Mouse (Mus musculus) CH12F3 (cell line): ENCODE measurements at regions not wholly inside any gene's neighbourhood (a gene's known extent, or its start where the extent isn't known, plus 50 kb on each side); places are given as distances from the start of the nearest gene placed in this dataset.

Experiments
- in situ Hi-C: fragments of 300-500 bp; cut with MboI; formaldehyde crosslinking; loops from 2 replicates; pipeline ENCODE4 v1.14.3; 2020; ENCODE audit warnings: low sequenced_read_pairs

- in situ Hi-C loops = no loop called here
These were observed 208.9 kb upstream of the Meis1 start for GRCm38 (mm10) chr11:19227716-19228115.

DNA sequence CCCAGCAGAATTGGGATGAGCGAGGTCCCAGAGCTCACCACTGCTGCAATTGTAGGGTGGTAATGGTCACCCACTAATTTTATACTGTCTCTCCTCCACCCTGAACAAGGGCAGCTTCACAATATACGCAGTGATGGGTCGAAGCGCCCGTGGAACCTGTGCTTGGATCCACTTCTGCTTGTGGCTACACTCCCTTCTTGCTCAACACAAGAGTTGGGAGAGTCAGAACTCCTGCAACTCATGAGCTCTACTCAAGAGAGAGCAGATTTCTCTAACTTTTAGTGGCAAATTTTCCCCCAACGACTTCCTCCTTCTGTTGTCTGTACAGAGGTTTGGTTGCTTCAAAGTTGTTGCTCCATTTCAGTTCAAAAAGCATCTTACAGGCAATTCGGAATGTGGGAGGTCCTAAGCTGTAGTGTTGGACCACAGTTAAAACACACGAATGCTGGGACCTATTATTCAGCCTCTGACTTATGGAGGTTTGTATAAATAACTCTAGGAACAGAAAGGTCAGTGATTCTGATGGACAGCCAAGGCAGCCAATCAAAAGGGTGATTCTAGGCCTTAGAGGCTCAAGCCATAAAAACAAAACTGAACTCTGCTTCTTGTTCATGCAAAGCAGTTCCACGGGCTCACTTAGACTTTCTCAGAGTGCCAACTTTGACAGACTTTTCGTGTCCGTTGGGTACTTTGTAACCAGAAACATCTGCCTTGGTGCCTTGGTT is 227.8 kb upstream of the Meis1 start:
- in situ Hi-C loops = no loop called here

DNA sequence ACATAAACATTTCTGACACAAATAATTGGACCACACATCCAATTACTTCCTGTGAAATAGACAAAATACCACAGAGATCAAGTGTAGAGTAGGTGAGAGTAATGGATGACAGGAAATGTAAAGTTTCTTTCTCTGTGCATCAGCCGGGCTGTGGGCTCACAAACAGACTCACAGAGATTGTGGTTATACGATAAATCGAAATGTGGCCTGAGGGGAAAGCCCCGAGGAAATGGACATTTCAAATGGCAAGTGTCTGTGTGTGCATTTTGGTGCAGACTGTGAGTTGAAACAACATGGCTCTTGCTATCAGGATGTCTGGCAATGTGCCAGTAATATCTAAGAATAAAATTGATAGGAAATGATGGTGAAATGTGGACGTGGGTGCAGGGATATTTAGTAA is 234.8 kb upstream of the Meis1 start:
- in situ Hi-C loops = no loop called here

GRCm38 (mm10) chr11:19254183-19254582 is 235.4 kb upstream of the Meis1 start:
- in situ Hi-C loops = no loop called here

DNA sequence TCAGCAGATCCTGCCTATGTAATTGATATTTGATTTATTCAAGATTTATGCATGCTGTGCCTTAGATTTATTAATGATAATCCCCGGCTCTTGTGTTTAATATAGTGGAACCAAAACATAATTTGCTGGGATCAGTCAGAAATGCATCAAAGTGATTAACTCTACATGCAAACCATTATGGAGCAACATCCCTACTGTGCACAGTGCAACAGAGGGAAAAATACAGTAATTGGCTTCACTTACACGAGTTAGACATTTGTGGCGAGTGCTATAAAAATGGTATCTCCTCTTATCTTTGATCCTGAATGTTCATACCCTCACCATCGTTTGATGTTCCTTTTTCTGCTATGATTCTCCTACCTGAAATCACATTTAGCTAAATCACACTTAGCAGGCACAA is 238.8 kb upstream of the Meis1 start:
- in situ Hi-C loops = no loop called here

GRCm38 (mm10) chr11:19262832-19263231 is 244.0 kb upstream of the Meis1 start:
- in situ Hi-C loops = no loop called here

DNA sequence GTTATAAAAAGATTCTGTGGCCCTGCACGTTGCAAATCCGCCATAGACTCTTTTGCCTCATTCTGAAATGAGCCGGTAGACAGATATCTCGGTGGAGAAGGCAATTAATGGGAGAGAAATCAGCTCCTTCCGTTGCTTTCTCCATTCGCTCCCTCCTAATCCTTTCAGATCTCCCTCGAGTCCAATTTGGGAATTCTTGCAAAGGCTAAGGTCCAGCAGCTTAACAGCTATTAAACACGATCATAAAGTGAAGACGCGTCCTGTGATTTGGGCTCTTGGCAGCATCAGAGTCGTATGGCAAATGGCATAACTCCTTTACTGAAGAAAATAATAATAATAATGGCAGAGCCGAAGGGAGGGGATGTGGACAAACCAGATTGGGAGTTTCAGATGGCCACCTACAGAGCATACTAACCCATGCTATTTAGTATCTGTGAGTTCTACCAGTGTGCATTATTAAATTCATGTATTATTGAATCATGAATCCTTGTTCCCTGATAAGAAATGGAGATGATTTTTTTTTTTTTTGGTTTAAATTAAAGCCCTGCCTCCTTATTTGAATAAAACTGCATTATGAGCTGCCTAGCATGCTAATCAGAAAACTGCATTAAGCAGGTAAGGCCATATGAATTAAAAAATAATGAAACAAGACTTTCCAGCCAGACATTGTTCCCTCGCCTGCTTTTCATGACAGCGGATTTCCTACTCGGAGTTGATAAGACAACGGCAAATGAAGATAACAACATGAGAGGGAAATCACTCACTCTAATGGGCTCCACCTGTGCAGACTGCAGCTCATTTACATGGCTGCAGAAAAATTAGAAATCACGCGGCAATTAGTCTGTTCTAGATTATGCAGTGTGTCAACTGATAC is 246.2 kb upstream of the Meis1 start:
- in situ Hi-C loops = no loop called here

GRCm38 (mm10) chr11:19265672-19265972 is 246.8 kb upstream of the Meis1 start:
- in situ Hi-C loops = no loop called here

DNA sequence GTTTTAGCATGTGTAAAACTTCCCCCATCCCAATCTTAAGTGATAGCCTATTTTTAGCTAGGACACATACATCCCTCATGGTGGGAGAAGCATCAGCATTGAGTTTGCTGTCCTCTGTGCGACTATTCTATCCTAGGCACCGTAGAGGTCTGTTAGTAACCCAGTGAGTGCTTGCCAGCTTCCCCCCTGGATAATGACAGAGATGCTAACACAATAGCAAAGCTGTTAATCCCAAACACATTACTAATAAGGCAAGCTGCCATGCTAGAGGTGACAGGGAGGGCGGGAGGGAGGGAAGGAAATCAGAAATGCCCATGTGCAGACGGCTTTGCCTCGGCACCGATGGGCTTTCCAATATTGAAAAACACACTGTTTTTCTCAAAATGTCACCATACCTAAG is 272.2 kb upstream of the Meis1 start:
- in situ Hi-C loops = no loop called here

DNA sequence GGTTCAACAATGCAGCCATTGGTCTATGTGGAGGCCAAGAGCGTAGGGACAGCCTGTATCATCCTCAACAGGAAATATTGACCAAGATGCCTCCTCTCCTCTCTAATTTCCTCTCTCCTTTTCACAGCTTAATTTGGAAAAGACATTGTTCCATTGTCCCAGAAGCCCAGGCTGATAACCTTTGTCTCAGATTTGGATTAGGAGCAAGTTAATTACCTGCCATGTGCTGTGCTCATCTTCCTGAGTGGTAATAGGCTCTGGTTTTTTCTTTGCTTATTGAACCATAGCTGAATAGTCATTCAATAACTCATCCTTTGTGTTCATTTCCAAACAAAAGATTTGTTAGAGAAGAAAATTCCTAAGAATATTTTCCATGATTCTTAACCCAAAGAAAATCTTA is 280.6 kb upstream of the Meis1 start:
- in situ Hi-C loops = no loop called here

DNA sequence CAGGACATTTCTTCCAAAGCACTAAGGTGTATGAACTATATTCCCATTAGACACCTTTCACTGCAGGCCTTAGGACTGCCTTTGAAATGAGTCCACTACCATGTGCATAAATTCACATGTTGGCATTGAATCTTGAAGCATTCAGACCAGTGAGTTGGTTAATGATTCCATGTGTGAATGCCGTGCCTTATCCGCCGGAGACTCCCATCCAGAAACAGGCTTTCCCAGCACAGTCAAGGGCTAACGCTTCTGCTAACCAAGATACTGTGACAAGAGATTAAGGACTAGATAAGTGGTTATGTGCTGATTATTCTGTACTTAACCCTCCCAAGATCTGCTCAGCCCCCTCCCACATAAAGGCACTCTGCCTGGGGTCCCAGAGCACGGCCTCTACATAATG is 287.9 kb upstream of the Meis1 start:
- in situ Hi-C loops = no loop called here

GRCm38 (mm10) chr11:19330685-19331239 is 312.0 kb upstream of the Meis1 start:
- in situ Hi-C loops = no loop called here

DNA sequence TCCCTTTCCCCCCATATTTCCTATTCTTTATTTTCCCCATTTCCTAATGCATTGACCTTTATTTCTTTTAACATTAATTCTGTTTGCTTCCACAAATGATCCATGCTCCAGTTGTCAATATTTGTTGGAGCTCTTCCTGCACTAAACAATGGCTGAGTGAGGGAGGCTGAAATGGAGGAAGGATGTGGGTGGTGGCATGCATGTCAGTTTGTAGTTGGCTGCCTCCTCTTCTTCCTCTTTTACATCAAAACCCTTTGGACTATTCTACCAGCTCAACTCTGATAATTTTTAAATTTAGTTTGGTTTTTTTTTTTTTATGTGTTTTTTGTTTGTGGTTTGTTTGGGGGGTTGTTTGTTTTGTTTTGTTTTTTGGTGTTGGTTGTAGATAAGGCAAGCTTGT is 313.5 kb upstream of the Meis1 start:
- in situ Hi-C loops = no loop called here

GRCm38 (mm10) chr11:19332727-19333126 is 313.9 kb upstream of the Meis1 start:
- in situ Hi-C loops = no loop called here

GRCm38 (mm10) chr11:19333908-19334487 is 315.2 kb upstream of the Meis1 start:
- in situ Hi-C loops = no loop called here

GRCm38 (mm10) chr11:19335384-19335783 is 316.6 kb upstream of the Meis1 start:
- in situ Hi-C loops = no loop called here

- in situ Hi-C loops = no loop called here
These were observed 321.0 kb upstream of the Meis1 start for GRCm38 (mm10) chr11:19339721-19340317.

GRCm38 (mm10) chr11:19340889-19341288 is 322.1 kb upstream of the Meis1 start:
- in situ Hi-C loops = no loop called here

DNA sequence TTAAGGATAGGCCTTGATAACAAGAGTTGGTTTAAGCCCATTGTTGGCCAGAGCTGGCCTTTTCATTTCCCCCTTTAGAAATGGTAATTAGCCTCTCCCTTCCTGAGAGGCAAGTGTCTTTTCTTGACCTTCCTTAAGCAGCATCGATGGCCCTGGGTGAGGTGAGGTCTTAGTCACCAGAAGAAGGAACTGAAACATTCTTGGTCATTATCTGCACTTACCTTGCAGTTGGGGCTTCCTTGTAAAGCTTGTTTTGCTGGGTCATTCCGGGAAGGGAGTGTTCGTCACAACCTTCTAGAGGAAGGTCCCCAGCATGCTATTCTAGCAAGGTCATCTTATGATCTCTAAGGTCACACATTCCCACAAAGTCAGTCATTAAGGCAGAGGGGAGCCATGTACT is 322.6 kb upstream of the Meis1 start:
- in situ Hi-C loops = no loop called here

DNA sequence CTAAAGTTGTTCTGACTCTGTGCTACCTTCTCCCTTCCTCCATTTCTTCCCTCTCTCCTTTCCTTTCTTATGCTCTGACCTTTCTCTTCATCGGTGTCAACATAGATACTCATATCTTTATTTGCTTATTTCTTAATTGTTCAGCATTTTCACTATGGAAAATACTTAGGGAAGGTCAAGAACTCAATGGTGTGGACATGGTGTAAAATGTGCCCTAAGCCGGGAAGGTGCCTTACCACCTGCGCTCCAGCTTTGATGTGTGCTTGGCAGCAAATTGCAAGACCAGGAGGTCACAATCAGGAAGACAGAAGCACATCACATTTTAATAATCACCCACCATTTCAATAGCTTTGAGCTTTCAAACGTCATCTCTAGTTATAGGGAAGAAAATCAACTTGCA is 324.0 kb upstream of the Meis1 start:
- in situ Hi-C loops = no loop called here

- in situ Hi-C loops = no loop called here
These were observed 327.6 kb upstream of the Meis1 start for GRCm38 (mm10) chr11:19346276-19346826.
